Mouse (Mus musculus): Measurements from ENCODE around the gene Ncmap. TPM values are rescaled to one million over a fixed set of nuclear protein-coding genes. Genes with fewer than 3 reads are reported as not detected.
A peak's percentile ranks its signal among the peaks of the same experiment; 100 is the strongest.
"Not testable (repeated sequence)": the region's sequence is repeated elsewhere in the genome, so short reads cannot be mapped to it uniquely, and the experiment has no call there.

Gene Ncmap
- total RNA-seq, 4 experiments from 2014 or later: not detected

DNA sequence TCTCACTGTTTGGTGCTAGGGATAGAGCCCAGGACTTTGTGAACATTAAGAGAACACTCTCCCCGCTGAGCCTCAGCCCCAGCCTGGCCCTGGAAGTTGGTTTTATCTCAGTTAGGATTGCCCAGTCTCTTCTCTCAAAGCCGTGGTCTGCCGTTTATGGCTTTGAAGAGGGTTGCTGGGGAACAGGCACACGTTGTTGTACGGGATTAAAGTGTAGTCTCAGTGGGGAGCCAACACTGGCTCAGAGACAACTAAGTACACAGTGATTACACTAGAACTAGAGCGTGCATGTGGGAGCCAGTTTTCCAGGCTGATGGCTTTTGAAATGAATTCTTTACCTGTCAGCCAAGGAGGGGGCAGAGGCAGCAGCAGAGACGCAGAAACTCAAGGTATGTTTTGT, 3.9 kb upstream of the Ncmap start:
- DNase-seq (ENCODE audit: low spot score): no peak

DNA sequence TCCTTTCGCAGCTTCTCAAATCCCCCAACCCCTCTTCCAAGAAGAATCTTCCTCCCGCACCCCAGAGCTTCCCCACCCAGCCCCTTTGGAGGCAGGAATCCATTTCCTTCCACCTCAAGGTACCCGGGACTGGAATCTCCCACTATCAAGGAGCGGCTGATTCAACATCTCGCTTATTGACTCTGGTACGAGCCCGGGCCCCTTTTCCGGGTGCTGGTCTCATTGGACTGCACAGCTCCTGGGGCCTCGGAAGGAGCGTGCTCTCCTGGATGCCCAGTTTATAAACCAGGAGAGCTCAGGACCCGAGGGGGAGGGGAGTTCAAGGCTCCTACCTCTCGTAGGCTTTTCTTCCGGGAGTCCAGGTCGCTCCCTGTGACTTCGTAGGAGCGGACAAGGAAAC, 476 bp downstream of the Ncmap start:
- DNase-seq (ENCODE audit: low spot score): no peak

DNA sequence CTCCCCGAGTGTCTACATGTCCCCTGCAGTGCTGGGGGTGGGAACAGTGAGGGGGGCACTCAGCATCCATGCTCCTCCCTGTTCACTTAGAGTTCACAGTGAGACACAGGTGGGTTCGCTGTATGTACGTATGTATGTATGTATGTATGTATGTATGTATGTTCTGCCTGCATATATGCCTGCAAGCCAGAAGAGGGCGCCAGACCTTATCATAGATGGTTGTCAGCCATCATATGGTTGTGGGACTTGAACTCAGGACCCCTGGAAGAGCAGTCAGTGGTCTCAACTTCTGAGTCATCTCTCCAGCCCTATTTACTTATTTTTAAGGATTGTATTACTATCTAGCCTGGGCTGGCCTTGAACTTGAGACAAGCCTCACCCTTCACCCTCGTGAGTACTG, 1.7 kb downstream of the Ncmap start:
- DNase-seq (ENCODE audit: low spot score): no peak

DNA sequence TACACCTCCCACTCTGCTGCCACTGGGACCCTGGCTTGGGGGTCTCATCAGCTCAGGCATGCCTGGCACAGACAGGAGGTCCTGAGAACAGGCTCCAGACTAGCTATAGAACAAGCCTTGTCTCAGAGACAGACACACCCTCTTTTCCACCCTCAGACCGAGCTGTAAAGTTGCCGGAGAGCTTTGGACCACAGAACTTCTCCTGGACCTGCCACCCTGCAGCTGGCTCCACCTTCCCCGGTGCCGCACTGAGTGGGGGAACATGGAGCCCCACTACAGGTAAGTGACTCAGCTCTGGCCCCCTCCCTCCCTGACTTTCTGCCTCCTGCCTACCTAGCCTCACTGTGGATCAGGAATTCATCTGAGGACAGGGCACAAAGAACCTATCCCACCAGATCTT, 2.7 kb downstream of the Ncmap start:
- DNase-seq (ENCODE audit: low spot score): no peak

DNA sequence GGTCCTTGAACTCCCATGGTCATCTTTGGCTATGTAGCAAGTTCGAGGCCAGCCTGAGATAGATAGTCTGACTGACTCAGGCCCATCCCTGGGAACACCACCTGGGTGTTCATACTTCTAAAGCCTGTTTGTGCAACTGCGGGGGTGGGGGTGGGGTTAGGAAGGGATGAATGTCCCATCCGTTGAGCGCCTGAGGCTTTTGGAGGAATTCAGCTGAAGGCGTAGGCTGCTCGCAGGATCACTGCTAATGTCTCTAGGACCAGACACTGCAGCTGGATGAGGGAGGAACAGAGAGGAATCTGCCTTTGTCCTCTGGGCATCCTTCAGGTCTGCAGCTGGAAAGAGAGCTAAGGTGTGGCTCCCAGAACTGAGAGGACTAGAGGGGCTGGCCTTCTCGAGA, 3.4 kb downstream of the Ncmap start:
- DNase-seq (ENCODE audit: low spot score): no peak

DNA sequence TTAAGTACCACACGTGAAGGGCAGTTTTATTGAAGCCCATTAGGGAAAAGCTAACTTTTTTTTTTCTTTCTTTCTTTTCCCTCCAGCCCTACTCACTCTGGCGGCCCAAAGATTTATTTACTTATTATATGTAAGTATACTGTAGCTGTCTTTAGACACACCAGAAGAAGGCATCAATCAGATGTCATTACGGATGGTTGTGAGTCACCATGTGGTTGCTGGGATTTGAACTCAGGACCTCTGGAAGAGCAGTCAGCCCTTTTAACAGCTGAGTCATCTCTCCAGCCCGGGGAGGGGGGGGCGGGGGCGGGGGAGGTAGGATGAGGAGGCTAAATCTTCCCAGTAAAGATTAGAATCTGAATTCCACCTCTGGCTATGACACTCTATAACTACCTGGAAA, 4.6 kb downstream of the Ncmap start:
- DNase-seq (ENCODE audit: low spot score): no peak

DNA sequence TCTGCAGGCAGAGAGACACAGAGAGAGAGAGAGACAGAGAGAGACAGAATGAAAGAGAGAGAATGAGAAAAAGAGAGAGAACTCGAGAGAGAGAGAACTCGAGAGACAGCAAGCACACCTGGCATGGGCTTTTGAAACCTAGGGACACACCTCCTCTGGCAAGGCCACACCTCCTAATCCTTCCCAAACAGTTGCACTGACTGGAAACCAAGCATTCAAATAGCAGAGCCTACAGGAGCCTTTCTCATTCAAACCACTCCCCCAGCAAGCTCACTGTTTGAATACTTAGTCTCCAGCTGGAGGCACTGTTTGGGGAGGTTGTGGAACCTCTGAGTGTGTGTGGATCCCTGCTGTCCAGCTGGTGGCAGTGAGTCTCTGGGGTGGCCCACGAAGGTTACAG, 5.2 kb downstream of the Ncmap start:
- DNase-seq (ENCODE audit: low spot score): no peak

DNA sequence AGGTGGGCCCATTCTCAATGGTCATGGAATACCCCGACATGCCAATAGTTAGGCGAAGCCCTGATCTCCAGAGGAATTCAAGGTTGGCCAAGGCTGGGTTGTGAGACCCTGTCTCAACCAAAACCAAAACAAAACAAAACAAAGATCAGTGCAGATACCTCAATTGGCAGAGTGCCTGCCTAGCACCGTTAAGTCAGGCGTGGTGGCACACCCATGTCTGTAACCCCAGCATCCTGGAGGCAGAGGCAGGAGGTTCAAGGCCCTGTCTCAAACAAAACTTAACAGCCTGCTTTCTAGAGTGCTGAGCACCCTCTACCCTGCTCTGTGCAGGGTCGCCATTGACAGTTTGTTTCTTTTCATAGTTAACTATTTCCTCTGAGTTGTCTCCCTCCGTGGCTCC, 7.0 kb downstream of the Ncmap start:
- no peak for DNase-seq (ENCODE audit: low spot score)

DNA sequence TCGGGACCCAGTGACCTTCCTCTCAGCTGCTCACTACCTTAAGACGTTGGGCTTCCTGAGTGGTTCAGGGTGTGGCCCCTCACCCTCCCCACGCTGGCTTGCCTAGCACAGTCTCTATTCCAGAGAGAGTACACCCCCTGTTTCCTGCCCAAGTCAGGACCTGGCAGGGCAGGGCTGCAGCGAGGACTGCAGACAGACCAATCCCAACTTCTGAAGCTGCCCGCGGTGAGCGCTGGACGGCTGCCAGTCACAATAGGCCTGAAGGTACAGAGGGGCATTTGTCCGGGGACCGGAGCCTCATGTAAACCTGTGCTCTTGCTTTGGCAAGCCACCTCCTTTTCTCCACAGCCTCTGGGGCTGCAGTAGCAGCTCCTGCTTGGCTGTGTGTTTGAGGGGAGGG, 12.4 kb downstream of the Ncmap start:
- DNase-seq (ENCODE audit: low spot score): no peak

DNA sequence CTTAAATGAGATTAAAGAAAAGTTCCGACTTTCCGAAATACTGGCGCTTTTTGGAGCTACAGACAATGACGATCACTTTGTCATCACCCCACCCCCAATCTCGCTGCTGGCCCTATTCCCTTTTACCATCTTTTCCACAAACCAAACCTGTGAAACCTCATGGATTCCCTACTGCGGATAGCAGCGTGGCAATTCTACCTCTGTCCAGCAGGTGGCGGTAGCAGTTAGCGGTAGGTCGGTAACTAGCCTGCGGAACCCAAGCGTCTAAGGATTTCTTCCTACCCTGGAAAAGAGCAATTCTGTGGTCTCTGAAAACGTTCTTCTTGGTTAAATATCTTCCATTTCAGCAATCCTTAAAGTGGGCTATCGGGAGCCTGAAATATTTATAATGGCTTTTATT, 15.7 kb downstream of the Ncmap start:
- DNase-seq (ENCODE audit: low spot score): peak; percentile 42

DNA sequence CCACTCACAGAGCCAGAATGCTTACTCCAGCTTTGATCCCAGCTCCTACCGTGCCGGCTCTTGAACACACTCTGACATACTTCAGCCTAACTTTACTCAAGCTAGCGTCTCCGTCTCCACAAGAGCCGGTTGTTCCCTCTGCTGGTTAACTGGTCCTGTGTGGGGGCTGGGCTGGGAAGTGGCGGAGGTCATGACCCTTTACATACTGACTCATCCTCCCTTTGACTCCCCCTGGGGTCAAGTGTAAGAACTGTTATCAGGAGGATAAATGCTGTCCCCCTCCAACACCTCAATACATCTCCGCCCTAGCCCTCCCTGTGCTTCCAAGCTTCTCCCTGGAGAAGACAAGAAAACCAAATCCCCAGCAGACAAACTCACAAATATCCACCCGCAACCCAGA, 16.7 kb downstream of the Ncmap start:
- DNase-seq (ENCODE audit: low spot score): no peak

DNA sequence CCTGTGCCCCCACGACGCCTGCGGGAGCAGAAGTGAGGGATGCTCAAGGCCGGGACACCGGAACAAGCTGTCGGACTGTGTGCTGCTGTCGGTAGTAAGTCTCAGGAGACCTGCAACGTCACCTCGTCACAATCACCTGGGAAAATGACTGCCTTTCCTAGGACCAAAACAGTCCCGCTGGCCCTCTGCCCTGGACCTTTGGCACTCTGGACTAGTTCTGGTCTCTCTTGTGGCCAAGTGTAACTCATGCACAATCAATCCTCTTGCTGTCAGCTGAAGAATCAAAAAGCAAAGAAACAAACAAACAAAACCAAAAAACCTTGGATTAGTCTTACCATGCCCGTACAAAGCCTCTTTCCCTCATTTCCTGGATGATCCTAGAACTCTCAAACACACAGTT, 20.8 kb downstream of the Ncmap start:
- DNase-seq (ENCODE audit: low spot score): no peak

DNA sequence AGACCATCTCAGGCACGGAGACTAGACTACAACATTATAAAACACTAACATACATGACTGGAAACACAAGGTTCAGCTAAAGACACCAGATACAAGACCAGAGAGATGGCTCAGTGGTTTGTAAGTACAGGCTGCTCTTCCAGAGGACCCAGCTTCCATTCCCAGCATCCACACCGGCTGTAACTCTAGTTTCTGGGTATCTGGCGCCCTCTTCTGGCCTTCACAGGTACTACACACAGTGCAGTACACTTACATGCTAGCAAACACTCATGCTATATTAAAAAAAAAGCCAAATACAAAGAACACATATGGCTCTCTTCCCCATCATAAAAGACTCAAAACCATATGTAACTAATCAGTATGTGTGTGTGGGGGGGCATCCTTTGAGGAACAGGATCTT, 22.6 kb downstream of the Ncmap start:
- no peak for DNase-seq (ENCODE audit: low spot score)

DNA sequence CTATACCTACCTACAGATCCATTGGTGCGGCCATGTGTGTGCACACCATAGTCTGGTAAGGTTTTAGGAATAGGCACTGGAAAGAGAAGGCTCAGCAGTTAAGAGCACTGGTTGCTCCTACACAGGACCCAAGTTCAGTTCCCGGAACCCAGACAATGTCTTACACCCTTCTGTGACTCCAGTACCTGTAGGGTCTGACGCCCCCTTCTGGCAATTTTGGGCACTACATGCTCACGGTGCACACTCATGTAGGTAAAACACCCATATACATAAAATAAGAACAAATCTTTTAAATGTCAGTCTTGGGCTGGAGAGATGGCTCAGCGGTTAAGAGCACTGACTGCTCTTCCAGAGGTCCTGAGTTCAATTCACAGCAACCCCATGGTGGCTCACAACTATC, 24.7 kb downstream of the Ncmap start:
- DNase-seq (ENCODE audit: low spot score): no peak

DNA sequence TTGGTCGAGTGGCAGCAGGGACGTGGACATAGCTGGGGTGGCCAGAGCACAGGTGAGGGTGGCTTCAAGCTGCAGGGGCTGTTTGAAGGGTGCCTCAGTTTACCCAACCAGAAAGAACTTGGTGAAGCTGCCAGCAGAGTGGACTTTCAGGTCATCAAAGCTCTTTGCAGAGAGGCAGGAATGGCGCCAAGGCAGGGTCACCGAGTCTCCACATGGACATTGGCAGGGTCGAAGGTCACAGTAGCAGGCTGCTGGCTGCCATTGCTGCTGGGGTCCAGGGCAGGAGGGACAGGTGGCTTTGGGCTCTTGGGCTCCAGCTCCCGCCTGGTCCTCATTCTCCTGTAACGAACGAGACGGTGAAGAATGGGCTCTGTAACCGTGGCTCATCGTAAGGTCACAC, 27.7 kb downstream of the Ncmap start:
- no peak for DNase-seq (ENCODE audit: low spot score)

DNA sequence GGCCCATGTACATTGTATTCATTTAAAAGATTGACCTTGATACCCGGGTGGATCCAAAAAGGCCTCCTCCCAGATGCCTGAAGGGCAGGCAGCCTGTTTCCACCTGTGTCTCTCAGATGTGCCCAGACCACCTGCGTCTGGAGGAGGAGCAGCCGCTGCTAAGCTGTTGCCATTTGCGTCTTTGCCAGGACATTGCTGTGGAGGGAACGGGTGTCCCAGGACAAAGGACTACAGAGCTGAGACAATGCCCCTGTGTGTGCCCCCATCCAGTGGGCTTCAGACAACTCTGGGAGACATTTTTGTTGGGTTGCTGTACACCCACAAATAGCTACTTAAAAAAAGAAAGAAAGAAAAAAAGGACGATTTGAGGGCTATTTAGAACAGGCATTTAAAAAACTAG, 35.2 kb downstream of the Ncmap start:
- DNase-seq (ENCODE audit: low spot score): no peak

DNA sequence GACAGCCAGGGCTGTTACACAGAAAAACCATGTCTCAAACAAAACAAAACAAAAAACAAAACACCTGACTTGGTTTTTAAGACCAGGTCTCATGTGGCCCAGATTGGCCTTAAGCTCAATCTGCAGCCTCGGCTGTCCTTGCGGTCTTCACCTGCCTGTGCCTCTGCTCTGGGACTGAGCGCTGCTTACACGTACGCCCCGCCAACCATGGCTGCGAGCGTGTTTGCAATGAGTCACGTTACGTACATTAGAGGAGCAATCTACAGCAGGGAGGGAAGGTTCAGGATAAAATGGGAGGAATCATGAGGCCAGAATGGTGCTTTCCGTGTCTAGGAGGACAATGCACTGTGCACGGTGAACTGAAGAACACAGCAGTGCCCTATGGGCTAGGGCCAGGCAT, 36.3 kb downstream of the Ncmap start:
- no peak for DNase-seq (ENCODE audit: low spot score)

DNA sequence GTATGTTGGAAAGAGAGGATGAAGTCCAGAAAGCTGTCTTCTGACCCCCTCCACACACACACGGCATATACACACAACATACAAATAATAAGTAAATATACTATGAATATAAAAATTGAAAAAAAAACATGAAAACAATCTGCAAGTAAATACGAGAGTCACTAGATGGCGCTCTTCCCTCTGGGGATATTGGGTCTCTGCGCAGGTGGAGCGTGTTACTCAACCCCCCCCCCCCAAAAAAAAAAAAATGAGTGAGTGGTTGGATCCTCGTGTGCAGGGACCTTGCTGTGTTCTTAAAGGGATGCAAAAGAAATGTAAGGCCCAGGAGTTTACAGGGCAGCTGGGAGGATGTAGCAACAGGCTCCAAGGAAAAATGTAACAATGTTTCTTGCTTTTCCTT, 39.3 kb downstream of the Ncmap start:
- no peak for DNase-seq (ENCODE audit: low spot score)

DNA sequence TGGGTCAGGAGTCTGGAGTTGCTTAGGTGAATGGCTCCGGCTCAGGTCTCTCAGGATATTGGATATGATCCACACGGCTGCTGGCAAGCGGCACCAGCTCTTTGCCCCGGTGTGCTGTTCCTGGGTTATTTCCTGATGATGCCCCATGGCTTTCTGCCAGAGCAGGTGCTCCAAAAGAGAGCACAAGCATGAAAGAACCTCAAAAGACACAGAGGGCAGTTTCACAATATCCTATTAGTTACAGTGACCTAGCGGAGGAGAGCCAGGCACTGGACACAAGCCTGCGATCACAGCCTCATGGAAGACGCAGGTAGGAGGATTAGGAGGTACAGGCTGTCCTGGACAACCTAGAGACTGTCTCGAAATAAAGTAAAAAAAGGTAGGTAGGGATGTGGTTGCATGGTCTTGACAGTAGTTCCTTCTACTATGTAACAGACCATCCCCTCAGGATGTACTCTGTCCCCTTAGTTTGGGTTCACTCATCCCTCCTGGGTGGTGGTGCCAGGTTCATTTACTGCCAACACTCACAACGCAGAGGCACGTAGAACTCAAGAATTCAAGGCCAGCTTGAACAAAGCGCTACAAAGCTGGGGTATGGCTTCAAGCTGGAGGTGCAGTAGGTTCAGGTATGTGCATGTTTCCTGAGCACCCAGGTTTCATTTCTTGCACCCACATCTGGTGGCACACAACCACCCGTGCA, 40.7 kb downstream of the Ncmap start:
- no peak for DNase-seq (ENCODE audit: low spot score)

DNA sequence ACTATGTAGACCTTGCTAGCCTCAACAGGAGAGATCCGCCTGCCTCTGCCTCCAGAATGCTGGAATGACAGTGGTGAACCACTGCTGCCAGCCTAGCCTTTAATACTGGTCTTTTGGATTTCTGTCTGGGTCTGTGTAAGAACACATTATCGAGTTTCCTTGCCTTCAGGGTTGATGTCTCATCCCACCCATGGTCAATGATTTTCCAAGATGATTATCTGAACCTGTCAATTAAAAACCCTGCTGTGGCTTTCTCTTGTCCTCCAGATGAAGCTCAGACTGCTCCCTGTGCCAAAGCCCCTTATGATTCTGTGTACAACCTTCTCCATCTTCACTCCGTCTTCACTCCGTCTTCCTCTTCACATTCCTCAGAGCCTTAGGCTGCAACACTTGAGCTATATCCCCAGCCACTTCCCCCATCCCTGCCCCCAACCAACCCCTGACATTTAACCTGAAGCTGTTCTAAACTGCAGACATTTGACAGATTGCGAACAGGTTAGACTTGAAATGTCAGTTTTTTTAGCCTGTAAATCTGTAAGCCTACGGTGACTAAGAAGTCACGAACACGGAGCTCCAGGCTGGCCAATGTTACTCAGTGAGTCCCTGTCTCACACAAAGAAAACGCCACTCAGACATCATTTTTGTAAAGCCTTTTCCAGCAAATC, 42.0 kb downstream of the Ncmap start:
- no peak for DNase-seq (ENCODE audit: low spot score)

DNA sequence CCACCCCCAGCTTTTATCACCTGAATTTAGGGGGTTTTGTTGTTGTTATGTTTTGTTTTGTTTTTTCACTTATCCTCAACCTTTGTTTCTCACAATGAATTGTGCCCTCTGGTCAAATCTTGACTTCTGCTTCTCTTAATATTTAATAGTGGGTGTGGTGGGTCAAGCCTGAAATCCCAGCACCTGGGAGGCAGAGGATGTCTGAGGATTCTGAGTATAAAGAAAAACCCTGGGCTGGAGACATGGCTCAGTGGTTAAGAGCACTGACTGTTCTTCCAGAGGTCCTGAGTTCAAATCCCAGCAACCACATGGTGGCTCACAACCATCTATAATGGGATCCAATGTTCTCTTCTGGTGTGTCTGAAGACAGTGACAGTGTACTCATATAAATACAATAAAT, 43.3 kb downstream of the Ncmap start:
- DNase-seq (ENCODE audit: low spot score): not testable (repeated sequence)

DNA sequence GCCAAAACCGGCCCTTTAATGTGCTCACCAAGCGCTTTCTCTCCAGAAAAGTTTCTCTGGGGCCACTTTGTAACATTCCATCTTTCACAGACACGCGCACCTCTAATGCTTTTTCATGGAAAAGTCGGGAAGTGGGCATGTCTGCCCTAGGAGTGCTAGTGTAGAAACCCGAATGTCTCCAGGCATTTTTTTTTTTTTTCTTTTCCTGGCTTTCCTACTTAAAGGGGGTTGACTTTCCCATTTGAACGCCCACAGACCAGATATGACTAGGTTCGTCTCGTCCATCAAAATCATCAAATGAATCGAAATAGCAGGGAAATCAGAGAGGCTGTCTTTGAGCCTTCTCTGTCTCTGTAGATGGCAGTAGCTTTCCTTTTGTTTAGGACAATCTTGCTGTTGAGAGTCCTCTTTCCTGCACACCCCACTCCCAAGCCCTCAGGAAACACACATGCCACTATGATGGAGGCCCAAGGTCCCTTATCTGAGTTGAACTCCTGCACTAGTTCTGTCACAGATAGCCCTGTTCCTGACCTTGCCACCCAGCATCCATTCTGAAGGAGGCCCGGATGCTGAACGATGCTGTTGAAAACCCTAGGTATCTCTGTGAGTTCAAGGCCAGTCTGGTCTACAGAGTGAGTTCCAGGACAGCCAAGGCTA, 44.1 kb downstream of the Ncmap start:
- DNase-seq (ENCODE audit: low spot score): peak; percentile 14

DNA sequence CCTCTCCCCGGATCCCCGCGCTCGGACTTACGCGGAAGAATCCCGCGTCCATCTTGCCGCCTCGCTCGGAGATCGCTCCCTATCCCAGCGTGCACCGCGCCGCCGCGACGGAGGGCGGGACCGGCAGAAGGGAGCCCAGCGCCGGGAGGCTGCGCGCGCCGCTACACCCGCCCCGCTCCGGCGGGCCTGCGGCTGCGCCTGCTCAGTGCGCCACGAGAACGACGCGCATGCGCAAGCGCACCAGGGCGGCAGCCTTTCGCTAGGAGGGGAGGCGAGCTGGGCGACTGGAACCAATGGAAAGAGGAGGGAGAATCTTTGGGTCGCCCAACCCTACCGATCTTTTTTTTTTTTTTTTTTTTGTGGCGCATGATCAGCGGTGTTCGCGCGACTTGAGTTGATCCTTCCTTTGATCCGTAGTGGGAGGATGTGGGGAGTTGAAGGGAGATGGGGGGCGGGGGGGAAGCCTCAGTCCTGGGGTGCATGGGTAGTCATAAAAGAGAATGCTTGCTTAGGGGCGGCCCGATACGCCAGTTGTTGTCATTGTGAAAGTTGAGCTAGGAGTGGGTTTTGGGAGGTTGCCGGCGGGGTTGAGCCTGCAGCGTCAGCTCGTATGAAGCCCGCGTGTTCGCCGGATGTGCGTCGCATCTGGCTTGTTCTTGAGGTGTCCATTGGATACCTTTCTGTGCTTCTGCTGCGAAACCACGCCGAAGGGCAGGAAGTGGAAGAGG, 44.8 kb downstream of the Ncmap start, which contains the start of gene Srrm1:
TSS of gene Srrm1 (minus strand) at position 256 of the 728 bp plus-strand sequence.
- peak; percentile 98 for DNase-seq (ENCODE audit: low spot score)

All from heart, adult 8-10 months (tissue).